Mouse (Mus musculus): ENCODE measurements around the gene Lrrc73. TPM values are rescaled to one million over a fixed set of nuclear protein-coding genes. Genes with fewer than 3 reads are reported as not detected.

Lrrc73 gene
- polyA plus RNA-seq, 1 experiment from 2014 or later = 2.2 TPM

DNA sequence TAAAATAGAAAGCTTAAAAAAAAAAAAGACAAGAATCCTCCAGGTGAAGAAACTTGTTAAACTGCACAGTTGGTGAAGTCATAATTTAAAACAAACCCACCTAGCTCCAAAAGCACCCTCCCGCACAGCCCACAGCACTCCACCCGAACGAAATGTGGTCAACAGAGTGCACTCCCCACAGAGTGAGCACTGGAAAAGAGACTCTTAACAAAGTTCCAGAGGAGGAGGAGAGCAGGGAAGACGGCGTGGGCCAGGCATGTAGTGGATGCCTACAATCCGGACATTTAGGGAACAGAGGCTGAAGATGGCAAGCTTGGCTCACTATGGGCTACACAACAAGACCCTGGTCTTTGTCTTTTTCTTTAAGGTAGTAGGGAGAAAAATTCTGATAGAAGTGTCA lies 21.7 kb downstream of the Lrrc73 start:
- Histone ChIP-seq H3K4me1 (ENCODE audit: control insufficient read depth, insufficient read depth, low read length) (peaks cover 32% of the 10 kb centered on the region), H3K27ac (replicated peaks; ENCODE audit: low read depth, low read length) (peak overlapping the region; percentile 83; the same call in 1 of the 2 replicates), H3K27me3 (replicated peaks; ENCODE audit: control insufficient read depth, insufficient read depth, low read length) (no peaks in the 10 kb centered on the region), H3K9me3 (ENCODE audit: control insufficient read depth, low read length) (no peaks in the 10 kb centered on the region), H3K9ac (ENCODE audit: low read depth, low read length) (peak overlapping the region; percentile 3; the same call in 1 of the 2 replicates), H3K4me2 (ENCODE audit: low read depth, low read length) (no peak overlapping the region), H3K36me3 (ENCODE audit: control insufficient read depth, insufficient read depth, low read length) (peaks cover 48% of the 10 kb centered on the region), H3K4me3 (ENCODE audit: low read depth, low read length) (no peak overlapping the region)
- ATAC-seq (ENCODE audit: low read depth) (no peak), DNase-seq (ENCODE audit: low spot score) (no peak)
- 69% methylated on average over 6 of the region's 6 CpGs for WGBS

DNA sequence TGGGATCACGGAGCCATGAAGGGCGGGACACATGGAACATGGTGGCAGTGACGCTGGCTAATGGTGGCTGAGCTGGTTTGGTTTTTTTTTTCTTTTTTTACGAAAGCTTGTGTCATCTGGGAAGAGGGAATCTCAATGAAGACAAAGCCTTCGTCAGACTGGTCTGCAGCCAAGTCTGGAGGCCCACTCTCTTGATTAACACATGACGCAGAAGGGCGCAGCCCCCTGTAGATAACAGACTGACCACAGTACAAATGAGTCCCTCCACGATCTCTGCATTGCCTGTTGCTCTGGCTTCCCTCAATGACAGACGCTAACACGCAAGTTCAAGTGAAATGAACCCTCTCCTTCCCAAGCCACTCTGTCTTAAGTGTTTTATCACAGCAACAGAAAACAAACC lies 22.2 kb downstream of the Lrrc73 start:
- Histone ChIP-seq H3K4me1 (ENCODE audit: control insufficient read depth, insufficient read depth, low read length) (peaks cover 32% of the 10 kb centered on the region), H3K9me3 (ENCODE audit: control insufficient read depth, low read length) (no peaks in the 10 kb centered on the region), H3K9ac (ENCODE audit: low read depth, low read length) (peak overlapping the region; percentile 3; the same call in 1 of the 2 replicates), H3K4me2 (ENCODE audit: low read depth, low read length) (no peak overlapping the region), H3K27me3 (replicated peaks; ENCODE audit: control insufficient read depth, insufficient read depth, low read length) (no peaks in the 10 kb centered on the region), H3K27ac (replicated peaks; ENCODE audit: low read depth, low read length) (0 out of 2 replicates have a peak overlapping the region, but pooled peaks have one; percentile 83), H3K36me3 (ENCODE audit: control insufficient read depth, insufficient read depth, low read length) (peaks cover 49% of the 10 kb centered on the region), H3K4me3 (ENCODE audit: low read depth, low read length) (no peak overlapping the region)
- ATAC-seq (ENCODE audit: low read depth) (no peak), DNase-seq (ENCODE audit: low spot score) (no peak)
- 92% methylated on average over 10 of the region's 10 CpGs for WGBS

DNA sequence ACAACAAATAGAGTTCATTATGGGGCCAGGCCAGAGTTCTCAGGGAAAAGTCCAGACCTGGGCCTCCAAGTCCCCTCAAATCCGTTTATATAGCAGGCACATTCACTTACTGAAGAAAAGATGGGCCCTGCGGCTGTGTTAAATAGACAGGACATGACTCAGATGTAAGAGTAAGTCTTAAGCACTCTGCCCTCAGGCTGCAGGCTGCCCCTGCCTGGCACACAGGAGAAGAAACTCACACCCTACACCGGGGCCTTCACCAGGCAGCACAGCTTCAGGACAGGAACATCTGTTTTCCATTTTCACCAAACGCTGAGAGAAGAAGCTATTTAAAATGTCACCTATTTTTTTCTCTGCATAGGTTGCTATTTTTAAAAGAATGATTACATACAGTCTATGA lies 24.3 kb downstream of the Lrrc73 start:
- Histone ChIP-seq H3K36me3 (ENCODE audit: control insufficient read depth, insufficient read depth, low read length) (peaks cover 36% of the 10 kb centered on the region), H3K27ac (replicated peaks; ENCODE audit: low read depth, low read length) (peak overlapping the region; percentile 78), H3K4me2 (ENCODE audit: low read depth, low read length) (no peak overlapping the region), H3K9ac (ENCODE audit: low read depth, low read length) (no peak overlapping the region), H3K4me1 (ENCODE audit: control insufficient read depth, insufficient read depth, low read length) (peaks cover 47% of the 10 kb centered on the region), H3K4me3 (ENCODE audit: low read depth, low read length) (no peak overlapping the region), H3K9me3 (ENCODE audit: control insufficient read depth, low read length) (no peaks in the 10 kb centered on the region), H3K27me3 (replicated peaks; ENCODE audit: control insufficient read depth, insufficient read depth, low read length) (no peaks in the 10 kb centered on the region)
- WGBS = 22% methylated on average over 4 of the region's 4 CpGs
- peak; percentile 80 for DNase-seq (ENCODE audit: low spot score)
- peak; percentile 41 for ATAC-seq (ENCODE audit: low read depth)

DNA sequence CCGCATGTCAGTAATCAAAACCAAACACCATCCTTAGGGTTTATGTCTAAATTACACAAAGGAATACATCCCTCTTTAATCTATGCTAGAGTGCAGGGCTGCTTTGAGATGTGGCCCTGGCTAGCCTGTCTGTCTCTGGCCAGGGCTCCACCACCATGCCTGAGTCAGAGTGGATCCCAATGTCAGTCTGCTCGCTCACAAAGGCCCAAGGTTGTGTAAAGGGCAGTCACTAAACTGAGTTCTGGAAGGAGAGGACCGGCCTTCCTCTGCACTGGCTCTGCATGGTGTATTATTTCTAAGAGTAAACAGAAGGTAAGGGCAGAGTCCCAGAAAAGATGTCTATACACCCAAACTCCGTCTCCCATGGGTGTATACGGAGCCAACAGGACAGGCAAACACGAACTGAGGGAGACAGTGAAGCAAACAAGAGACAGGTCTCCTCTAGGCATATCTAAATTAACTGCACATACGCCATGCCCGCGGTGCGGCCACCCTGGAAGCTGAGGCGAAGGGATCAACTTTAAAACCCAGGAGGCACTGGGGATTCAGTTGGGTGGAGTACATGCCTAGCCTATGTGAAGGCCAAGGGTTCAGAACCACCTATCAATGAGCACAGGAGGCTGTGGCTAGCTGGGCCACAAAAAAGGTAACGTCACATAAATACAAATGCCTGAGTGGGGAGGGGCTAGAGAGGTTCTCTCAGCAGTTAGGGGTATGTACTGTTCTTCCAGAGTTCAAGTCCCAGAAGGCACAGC lies 24.9 kb downstream of the Lrrc73 start:
- Histone ChIP-seq H3K27me3 (replicated peaks; ENCODE audit: control insufficient read depth, insufficient read depth, low read length) (no peaks in the 10 kb centered on the region), H3K36me3 (ENCODE audit: control insufficient read depth, insufficient read depth, low read length) (peaks cover 30% of the 10 kb centered on the region), H3K9me3 (ENCODE audit: control insufficient read depth, low read length) (no peaks in the 10 kb centered on the region), H3K27ac (replicated peaks; ENCODE audit: low read depth, low read length) (peak overlapping the region; percentile 78), H3K4me2 (ENCODE audit: low read depth, low read length) (peak overlapping the region; percentile 9; the same call in 1 of the 2 replicates), H3K9ac (ENCODE audit: low read depth, low read length) (peak overlapping the region; percentile 31; the same call in 1 of the 2 replicates), H3K4me1 (ENCODE audit: control insufficient read depth, insufficient read depth, low read length) (peaks cover 49% of the 10 kb centered on the region), H3K4me3 (ENCODE audit: low read depth, low read length) (no peak overlapping the region)
- DNase-seq (ENCODE audit: low spot score) = no peak
- 59% methylated on average over 12 of the region's 12 CpGs for WGBS
- ATAC-seq (ENCODE audit: low read depth) = peak; percentile 7; the same call in 1 of the 2 replicates

DNA sequence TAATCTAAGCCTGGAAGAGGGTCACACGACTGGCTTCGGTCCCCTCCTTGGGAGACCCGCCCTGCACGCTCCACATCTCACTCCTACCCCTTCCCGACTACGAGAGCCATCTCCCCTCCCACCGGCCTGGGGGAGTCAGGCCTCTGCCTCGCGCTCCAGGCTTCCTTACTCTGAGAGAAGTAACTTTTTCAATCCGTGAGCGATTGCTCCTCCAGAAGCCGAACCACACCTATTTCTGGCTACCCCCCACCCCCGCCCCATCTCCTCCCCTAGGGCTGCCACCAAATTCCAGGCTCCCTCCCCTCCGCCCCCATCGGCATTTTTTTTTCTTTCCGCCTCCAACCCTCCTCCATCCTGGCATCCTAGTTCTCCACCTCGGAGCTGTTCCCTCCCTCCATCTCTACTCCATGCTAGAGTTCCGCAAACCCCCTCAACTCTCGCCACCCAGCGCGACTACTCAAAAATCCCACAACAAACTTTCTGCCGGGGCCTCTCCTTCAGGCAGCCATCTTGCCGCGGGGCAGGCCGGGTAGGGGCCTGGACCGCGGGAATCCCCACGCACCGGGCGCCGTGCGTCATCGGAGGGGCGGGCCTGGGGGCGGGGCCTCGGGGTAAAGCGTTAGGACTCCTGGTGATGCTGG lies 29.3 kb downstream of the Lrrc73 start, which contains the start of gene Tjap1:
Gene Tjap1, minus strand, starts transcription at position 544 of the 641 bp plus-strand sequence.
- Histone ChIP-seq H3K4me3 (ENCODE audit: low read depth, low read length) (peak within 1 kb of the TSS; percentile 67), H3K36me3 (ENCODE audit: control insufficient read depth, insufficient read depth, low read length) (peaks cover 28% of the 10 kb centered on the region), H3K27ac (replicated peaks; ENCODE audit: low read depth, low read length) (peak within 1 kb of the TSS; percentile 97), H3K27me3 (replicated peaks; ENCODE audit: control insufficient read depth, insufficient read depth, low read length) (no peaks in the 10 kb centered on the region), H3K4me1 (ENCODE audit: control insufficient read depth, insufficient read depth, low read length) (peaks cover 34% of the 10 kb centered on the region), H3K4me2 (ENCODE audit: low read depth, low read length) (peak within 1 kb of the TSS; percentile 87), H3K9ac (ENCODE audit: low read depth, low read length) (peak within 1 kb of the TSS; percentile 84), H3K9me3 (ENCODE audit: control insufficient read depth, low read length) (no peaks in the 10 kb centered on the region)
- 2% methylated on average over 32 of the region's 37 CpGs for WGBS
- ATAC-seq (ENCODE audit: low read depth) = peak; percentile 95
- peak; percentile 94 for DNase-seq (ENCODE audit: low spot score)

DNA sequence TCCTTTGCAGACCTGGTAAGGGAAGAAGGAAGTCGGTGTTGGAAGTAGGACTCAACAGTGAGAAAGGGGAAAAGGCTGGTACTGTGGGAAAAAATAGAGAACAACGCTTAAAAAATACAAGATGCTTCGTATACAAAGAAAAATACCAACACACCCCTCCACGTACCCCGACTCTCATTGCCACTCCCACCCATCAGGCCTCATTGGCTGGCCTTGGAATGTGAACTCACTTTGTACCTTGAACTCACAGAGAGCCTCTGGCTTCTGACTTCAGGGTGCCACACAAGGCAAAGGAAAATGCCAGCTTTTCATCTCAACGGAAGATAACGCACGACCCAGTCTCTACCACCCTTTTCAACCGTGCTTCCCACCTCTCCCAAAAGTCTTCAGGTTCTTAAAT lies 29.8 kb downstream of the Lrrc73 start:
- H3K27me3 ChIP-seq (replicated peaks; ENCODE audit: control insufficient read depth, insufficient read depth, low read length) = no peaks in the 10 kb centered on the region
- no peaks in the 10 kb centered on the region for H3K9me3 ChIP-seq (ENCODE audit: control insufficient read depth, low read length)
- 26% methylated on average over 9 of the region's 9 CpGs for WGBS
- H3K36me3 ChIP-seq (ENCODE audit: control insufficient read depth, insufficient read depth, low read length) = peaks cover 27% of the 10 kb centered on the region
- H3K4me3 ChIP-seq (ENCODE audit: low read depth, low read length) = peak overlapping the region; percentile 67
- DNase-seq (ENCODE audit: low spot score) (no peak), ATAC-seq (ENCODE audit: low read depth) (peak; percentile 8; the same call in 1 of the 2 replicates)
- H3K4me2 ChIP-seq (ENCODE audit: low read depth, low read length) = peak overlapping the region; percentile 87
- H3K27ac ChIP-seq (replicated peaks; ENCODE audit: low read depth, low read length) = peak overlapping the region; percentile 97; the same call in 1 of the 2 replicates
- H3K9ac ChIP-seq (ENCODE audit: low read depth, low read length) = peak overlapping the region; percentile 84; the same call in 1 of the 2 replicates
- H3K4me1 ChIP-seq (ENCODE audit: control insufficient read depth, insufficient read depth, low read length) = peaks cover 35% of the 10 kb centered on the region

DNA sequence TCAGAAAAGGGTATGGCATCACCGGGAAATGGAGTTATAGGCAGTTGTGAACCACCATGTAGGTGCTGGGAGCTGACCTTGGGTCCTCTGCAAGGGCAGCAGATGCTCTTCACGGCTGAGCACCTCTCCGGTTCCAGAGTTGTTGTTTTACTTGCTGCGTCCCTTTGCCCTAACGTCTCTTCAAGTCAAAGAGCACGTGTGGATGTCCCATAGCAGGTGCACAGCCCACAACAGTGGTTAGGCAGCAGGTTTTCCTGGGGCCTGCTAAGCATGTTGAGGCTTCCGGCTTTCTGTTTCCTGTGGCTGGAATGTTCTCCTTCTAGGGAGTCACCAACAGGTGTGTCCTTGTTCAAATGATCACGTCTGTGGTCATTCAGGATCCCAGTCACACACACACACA lies 30.6 kb downstream of the Lrrc73 start:
- Histone ChIP-seq H3K9ac (ENCODE audit: low read depth, low read length) (no peak overlapping the region), H3K4me1 (ENCODE audit: control insufficient read depth, insufficient read depth, low read length) (peaks cover 30% of the 10 kb centered on the region), H3K27me3 (replicated peaks; ENCODE audit: control insufficient read depth, insufficient read depth, low read length) (no peaks in the 10 kb centered on the region), H3K4me3 (ENCODE audit: low read depth, low read length) (no peak overlapping the region), H3K4me2 (ENCODE audit: low read depth, low read length) (no peak overlapping the region), H3K27ac (replicated peaks; ENCODE audit: low read depth, low read length) (no peak overlapping the region), H3K36me3 (ENCODE audit: control insufficient read depth, insufficient read depth, low read length) (peaks cover 19% of the 10 kb centered on the region), H3K9me3 (ENCODE audit: control insufficient read depth, low read length) (no peaks in the 10 kb centered on the region)
- ATAC-seq (ENCODE audit: low read depth) = no peak
- WGBS = 85% methylated on average over 8 of the region's 8 CpGs
- DNase-seq (ENCODE audit: low spot score) = no peak

DNA sequence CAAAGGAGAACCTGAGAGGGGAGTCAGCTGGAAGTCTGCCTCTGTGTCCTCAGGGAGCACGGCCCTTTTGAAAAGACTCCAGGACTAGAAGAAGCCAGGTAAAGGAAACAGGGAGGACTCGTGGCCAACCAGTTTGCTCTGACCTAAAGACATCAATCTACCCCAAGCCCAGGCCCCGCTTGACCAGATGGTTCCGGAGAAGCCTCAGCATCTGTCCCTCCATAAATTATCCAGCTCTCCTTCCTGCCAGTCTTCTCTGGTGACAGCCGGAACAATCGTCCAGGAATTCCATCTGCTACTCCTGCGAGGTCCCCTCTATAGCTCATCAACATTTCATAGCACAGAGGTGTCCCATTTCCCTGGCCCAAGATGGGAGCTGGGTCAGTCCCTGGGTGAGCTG lies 31.3 kb downstream of the Lrrc73 start:
- no peak overlapping the region for H3K4me2 ChIP-seq (ENCODE audit: low read depth, low read length)
- H3K27ac ChIP-seq (replicated peaks; ENCODE audit: low read depth, low read length) = no peak overlapping the region
- H3K4me3 ChIP-seq (ENCODE audit: low read depth, low read length) = no peak overlapping the region
- DNase-seq (ENCODE audit: low spot score) (no peak), ATAC-seq (ENCODE audit: low read depth) (no peak)
- 53% methylated on average over 6 of the region's 7 CpGs for WGBS
- no peak overlapping the region for H3K9ac ChIP-seq (ENCODE audit: low read depth, low read length)
- peaks cover 30% of the 10 kb centered on the region for H3K4me1 ChIP-seq (ENCODE audit: control insufficient read depth, insufficient read depth, low read length)
- no peaks in the 10 kb centered on the region for H3K9me3 ChIP-seq (ENCODE audit: control insufficient read depth, low read length)
- no peaks in the 10 kb centered on the region for H3K27me3 ChIP-seq (replicated peaks; ENCODE audit: control insufficient read depth, insufficient read depth, low read length)
- H3K36me3 ChIP-seq (ENCODE audit: control insufficient read depth, insufficient read depth, low read length) = peaks cover 13% of the 10 kb centered on the region
